Mouse (Mus musculus) T-helper 1 cell (primary cell): ENCODE data around the gene Smarca1.

Experiments
- in situ Hi-C: fragments of 300-600 bp; cut with MboI, MseI; formaldehyde crosslinking; loops from one replicate; pipeline ENCODE4 v1.15.1; 2025; ENCODE audit warnings: high pct_unique_total_duplicates

Gene Smarca1

DNA sequence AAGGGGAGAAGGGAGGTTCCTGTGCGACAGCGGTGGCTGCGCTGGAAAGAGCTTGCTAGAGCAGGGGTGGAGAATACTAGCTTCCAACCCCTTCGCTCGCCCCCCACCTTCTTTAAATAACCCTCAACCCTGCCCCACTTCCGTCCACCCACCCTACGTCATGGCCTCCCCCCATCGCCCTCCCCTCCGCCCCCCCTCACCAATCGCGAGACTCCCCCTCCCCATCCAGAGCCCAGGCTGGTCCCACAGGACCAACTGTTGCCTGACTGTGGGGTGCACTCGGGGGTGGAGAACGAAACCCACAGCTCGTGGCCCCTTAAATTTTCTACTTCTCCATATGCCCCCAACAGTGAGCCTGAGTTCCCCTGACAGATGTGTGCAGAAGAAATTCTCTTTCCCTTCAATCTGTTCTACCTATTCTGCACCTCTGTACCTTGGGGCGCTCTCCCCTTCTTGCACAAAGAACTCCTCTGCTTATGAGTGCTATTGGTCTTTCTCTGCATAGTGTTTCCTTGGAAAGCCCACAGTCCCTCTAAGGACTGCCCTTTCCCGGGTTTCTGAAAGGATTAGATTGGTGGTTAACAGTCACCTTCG lies at the start of gene Smarca1:
Gene Smarca1, minus strand, starts transcription at position 544 of the 594 bp plus-strand sequence.
- in situ Hi-C loops, result no loop called here

DNA sequence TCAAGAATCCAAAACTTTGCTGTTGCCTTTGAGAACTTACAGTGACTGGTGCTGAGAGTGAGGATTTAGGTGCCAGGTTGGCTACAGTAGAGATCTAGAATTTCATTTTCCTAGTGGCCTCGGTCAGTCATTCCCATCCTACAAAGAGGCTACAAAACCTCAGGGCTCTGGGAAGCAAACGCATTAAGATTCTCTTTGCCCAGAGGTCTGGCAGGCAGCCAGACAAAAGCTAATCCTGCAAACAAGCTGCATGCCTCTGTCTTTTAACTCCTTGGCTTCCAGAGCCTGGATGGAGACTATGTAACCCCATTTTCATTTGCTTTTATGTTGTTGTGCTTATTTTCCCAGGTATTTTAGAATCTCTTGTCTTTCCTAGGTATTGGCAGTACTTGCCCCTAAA lies 45.0 kb upstream of the Smarca1 start:
- in situ Hi-C loops, result no loop called here

DNA sequence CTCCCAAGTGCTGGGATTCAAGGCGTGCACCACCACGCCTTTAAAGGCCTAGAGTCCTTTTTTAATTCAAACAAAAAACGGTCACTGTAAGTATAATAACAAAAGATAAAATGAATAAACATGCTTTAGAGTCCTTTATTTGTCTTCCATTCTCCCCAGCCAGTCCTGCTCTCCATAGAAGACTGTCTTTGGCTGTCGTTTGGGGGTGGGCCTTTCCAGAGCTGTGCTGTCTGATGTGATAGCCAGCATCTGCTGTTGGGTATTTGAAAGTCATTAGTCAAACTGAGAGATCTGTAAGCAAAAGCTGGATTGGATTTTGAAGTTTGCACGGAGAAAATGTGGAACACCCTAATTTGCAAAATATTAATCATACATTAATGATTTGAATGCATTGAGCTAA lies 44.1 kb upstream of the Smarca1 start:
- in situ Hi-C loops, result no loop called here

GRCm38 (mm10) chrX:47934352-47934751 lies 41.6 kb upstream of the Smarca1 start:
- in situ Hi-C loops, result no loop called here

DNA sequence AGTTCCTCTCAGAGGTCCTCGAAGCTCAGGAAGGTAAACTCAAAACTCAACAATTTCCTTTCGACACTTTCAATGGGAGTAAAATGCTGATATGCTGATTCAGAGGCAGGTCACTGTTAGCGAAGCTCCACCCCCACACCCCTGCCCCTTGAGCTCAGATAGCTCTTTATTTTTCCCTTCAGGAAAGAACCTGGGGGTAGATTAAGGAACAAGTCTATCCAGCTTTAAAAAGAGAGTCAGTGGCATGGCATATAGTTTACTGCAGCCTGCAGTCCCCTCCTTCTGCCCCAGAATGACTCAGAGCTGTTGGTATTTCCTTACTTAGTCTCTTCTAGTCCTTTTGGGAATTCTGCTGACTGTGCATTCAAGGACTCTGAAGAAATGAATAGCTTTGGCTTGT lies 37.7 kb upstream of the Smarca1 start:
- in situ Hi-C loops, result no loop called here

- in situ Hi-C loops, result no loop called here
Observed at GRCm38 (mm10) chrX:47927981-47928380, 35.2 kb upstream of the Smarca1 start.

DNA sequence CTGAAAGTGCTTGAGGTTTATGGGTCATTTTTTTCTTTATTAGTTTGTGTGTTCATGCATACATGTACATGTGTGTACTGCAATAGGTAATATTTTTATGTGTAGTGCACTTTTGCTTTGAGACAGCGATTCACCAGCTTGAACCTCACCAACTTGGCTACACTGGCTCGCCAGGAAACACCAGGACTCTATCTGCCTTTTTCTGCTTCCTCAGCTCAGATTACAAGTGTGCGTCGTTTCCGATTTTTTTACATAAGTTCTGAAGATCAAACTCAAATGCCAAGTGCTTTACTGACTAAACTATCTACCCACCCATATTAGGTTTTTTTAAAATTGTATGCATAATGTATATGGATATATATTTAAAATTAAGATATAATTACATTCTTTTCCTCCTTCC lies 27.8 kb upstream of the Smarca1 start:
- in situ Hi-C loops, result no loop called here

GRCm38 (mm10) chrX:47916831-47917230 lies 24.1 kb upstream of the Smarca1 start:
- in situ Hi-C loops, result no loop called here

DNA sequence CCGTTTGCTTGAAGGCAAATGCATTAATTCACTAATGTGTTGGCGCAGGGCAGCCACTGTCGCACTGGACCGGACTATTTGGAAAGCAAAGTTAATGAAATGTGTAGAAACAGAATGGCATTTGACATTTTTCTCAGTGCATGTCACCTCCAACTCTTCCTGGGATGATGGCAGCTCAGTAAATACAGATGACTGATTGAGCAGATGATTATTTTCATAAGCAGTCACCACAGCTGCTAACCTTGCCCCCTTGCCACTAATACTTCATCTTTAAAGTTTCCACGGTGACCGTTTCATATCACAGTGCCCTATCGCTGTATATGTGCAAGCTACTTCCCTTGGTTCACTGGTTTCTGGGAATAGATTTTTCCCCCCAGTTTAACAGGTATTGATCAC lies 20.8 kb upstream of the Smarca1 start:
- in situ Hi-C loops, result no loop called here

DNA sequence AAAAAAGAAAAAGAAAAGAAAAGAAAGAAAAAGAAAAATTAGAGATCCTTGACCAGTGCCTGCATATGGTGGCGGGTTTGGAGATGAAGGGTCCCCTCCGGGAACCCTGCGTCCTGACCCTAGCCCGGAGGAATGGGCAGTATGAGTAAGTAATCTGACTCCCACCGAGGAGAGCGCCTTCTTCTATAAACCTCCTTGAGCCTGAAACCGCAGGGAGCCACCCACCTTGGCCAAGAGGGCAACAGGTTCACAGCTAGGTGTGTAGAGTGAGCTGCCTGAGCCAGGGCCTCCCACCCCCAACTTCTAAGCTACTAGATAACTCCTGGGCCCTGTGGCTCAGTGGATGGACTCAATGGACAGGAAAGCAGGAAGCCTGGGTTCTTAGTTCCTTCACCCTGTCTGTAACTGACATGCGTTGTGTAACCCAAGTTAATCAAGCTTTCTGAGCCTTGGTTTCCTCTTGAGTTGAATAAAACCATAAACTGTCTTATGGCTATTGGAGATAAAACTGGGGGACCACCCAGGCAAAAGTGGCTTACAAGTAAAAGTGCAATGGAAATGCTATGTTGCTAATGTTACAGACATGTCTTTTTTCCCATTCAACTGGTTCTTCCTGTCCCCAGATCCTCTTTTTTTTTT lies 20.2 kb upstream of the Smarca1 start:
- in situ Hi-C loops, result no loop called here

DNA sequence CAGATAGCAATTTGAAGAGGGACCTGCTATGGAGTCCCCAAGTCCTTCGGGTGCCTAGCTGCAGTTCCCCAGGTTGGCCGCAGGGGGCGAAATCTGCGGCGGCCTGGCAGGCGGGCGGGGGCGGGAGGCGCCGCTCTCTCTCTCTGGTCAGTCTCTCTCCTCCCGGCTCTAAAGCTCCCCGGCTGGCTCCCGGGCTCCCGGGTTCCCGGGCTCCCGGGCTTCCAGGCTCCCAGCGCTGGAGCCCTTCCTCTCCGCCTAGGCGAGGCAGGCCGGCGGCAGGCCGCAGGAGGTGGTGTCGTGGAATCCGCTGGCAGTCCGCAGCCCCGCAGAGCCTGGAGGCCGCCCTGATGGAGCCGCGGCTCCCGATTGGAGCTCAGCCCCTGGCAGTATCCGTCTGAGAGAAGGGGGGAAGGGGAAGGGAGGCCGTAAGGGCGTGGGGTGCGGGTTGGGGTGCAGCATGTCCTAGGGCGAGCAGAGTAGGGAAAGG lies 19.6 kb upstream of the Smarca1 start, which contains the start of gene Ocrl:
Gene Ocrl, plus strand, starts transcription at position 82 of the 487 bp plus-strand sequence.
- in situ Hi-C loops, result no loop called here

- in situ Hi-C loops, result no loop called here
Observed at GRCm38 (mm10) chrX:47891907-47892430, 805 bp downstream of the Smarca1 start.

DNA sequence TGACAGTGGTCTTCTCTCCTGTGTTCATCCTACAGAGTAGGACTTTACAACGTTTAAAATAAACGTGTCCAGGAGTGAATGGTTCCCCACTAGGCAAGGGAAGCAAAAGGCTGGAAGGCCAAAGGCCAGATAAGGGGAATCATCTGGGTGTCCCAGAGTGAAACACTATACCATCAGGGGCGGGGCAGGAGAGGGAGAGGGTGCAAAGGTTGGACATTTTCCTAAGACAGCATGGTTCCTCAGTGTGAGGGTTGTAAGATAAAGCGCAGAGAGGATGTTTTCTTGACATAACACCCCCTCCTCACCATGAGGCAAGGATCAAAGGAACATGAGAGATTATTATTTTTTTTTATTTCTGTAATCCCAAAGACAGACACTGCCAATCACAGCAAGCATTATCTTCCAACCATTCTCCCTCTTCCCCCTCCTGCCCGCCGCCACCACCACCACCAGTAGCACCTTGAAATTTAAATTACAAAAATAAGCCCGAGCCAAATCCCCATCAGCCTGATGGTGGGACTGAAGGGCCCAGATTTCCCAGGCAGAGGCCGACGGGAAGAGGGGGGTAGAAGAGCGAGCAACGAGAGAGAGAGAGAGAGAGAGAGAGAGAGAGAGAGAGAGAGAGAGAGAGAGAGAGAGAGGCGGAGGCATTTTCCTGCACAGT lies 1.4 kb downstream of the Smarca1 start:
- in situ Hi-C loops, result no loop called here

DNA sequence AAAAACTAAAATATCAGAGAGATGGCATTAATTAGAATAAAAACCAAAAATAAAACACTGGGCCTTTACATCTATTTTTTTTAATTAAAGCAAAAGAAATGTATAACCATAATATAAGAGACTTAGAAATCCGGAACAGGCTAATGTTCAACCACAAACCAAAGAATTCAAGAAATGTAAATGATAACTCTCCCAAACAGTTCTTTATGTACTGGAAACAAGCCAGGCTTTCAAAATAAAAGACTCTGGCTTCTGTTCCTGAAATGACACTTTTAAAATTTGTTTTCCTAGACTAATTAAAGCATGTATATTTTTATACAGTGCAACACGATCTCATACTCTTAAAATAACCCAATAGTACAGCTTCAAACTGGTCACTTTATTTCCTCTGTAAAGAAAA lies 5.4 kb downstream of the Smarca1 start:
- in situ Hi-C loops, result no loop called here

DNA sequence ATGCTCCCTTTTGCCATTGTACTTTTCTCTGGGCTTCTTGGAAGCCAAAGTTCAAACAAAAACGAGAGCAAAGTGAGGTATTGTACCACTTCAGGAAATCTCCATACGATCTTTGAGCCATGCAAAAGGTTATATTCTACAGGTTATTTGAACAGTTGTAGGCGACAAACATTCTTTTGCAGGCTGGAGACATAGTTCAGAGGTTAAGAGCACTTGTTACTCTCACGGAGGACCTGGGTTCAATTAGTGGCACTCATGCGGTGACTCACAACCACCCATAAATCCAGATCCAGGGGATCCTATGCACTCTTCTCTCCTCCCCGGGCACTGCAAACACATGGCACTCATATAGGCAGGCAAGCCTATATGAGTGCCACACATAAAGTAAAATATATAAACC lies 10.0 kb downstream of the Smarca1 start:
- in situ Hi-C loops, result no loop called here

DNA sequence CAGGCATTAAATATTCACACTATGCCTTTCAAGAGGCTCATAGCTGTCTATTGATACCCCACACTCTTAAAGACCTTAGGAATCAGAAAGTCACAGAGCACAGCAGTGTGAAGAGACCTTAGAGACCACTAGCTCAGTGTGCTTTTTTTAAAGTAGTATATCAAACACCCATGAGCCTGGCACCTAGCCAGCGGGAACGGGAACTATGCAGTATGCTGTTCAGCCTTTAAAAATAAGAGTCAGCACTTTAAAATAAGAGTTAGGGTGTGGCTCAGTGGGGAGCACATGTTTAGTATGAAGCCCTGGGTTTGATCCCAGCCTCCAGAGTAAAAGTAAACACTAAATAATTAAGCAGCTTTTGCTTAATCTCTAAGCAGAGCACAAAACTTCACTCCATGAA lies 12.7 kb downstream of the Smarca1 start:
- in situ Hi-C loops, result no loop called here

GRCm38 (mm10) chrX:47858544-47858943 lies 34.2 kb downstream of the Smarca1 start:
- in situ Hi-C loops, result no loop called here

- in situ Hi-C loops, result no loop called here
Observed at GRCm38 (mm10) chrX:47835835-47836195, 57.0 kb downstream of the Smarca1 start.

DNA sequence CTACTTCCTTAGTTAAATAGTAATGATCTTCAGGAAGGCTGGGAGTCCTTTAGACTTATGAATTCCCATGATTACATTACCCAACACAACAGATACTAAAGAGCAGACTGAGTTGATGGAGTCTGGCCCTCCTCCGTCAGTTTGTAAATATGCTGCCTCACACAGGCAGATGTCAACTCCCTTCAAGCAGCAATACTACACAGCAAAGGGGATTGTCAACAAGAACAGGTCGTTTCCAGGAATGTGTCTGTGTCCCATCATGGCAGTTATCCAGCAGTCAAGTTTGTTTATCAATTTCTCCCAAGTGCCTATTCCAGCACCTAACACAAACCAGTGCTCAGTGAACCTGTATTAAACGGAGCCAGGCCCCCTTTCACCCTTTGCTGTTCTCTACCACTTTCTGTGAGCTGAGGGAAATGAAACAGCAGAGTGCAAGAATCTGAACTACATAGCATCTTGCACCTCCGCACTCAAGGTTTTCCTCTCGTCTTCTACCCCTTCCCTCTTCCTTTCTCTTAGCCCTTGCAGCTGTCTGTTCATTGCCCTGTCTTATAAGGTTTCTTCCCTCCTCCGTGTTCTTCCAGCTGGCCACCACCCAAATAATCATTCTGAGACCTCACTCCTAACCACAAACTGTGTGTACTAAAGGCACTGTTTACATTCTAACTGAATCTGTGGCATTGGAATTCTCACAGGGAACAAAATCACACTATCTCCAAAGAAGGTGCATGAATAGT lies 57.5 kb downstream of the Smarca1 start:
- in situ Hi-C loops, result no loop called here

DNA sequence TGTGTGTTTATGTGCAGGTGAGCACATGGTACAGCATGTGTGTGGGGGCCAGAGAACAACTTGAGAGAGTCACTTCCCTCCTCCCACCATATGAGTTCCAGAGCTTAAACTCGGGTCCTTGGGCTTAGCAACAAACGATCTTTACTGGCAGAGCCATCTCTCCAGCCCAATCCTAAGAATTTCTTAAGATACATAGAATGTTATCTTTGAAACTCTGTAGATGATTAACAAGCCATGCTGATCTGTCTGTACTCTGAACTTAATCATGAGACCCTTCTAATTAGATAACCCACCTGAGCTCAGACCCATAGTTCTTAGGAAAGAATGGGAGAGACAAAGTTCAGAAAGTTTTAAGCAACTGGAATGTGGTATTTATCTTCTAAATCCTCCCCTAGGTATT lies 59.3 kb downstream of the Smarca1 start:
- in situ Hi-C loops, result no loop called here

DNA sequence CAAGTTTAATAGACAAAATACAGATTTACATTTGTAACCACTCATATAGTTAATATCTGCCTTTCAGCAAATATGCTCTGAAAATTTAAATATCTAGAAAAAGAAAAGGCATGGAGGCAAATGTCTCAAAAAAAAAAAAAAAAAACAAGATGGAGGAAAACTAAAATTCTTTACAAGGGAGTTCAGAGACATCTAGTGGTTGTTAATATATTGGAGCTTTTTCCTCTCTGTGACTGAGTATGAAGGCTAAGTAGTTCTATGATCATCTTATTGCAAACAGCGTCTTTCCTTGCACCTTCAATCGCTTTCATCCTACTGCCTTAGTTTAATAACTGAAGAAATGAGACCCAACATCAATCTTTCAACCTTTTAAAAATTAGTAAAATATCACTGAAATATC lies 72.2 kb downstream of the Smarca1 start:
- in situ Hi-C loops, result no loop called here

DNA sequence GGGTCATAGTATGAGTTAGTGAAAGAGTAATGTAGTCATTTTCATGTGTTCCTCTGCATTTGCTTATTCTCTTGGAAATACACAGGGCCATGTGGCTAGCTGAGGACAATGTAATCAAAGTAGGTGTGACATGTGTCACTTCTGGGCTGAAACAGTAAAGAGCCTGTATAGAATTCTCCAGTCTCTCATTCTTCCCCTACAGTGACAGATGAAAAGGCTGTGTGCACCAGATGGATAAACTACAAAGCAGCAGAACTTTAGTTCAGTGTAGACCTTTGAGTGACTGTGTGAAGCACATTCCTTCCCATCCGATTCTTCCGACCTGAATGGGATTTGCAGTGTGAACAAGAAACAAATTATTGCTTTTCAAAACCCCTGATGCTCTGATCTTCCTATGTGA lies 84.1 kb downstream of the Smarca1 start:
- in situ Hi-C loops, result no loop called here
